Mouse (Mus musculus) lung, postnatal 0 days (tissue): Measurements from ENCODE around the gene Tmub1.

ENCODE experiments used
- CTCF ChIP-seq: IDR thresholded peaks from 2 replicates; pipeline ENCODE4 v1.5.1; 2016; ENCODE audit warnings: antibody characterized with exemption, mild to moderate bottlenecking
- EP300 ChIP-seq: IDR thresholded peaks from 2 replicates; pipeline ENCODE4 v1.6.1; 2016; ENCODE audit warnings: antibody characterized with exemption, mild to moderate bottlenecking, control low read depth

DNA sequence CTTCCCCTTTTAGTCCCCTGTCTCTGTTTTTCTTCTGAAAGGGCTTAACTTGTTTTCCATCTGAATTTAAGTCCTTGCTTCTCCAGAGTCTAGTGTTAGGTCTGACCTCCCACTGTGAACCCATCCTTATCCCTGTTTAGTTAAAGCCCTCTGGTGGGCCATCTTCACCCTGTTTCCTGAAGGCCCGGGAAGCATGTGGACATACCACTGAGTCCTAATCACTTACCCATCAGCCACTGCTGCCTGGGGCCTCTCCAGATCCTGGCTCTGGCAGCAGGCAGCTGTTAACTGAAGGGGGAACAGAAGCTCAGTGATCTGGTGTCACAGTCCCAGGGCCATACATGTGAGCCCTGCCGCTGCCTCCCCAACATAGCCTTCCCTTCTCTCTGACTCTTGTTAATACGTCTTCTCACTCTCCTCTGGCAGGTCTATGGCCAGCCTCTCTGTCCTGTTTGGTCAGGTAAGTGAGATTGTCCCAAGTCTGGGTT, 42.2 kb downstream of the Tmub1 start:
- TF ChIP-seq CTCF = no peak
- no peak for TF ChIP-seq EP300
